Mouse (Mus musculus) CD4-positive naive resting alpha-beta T cell, adult 57 days (primary cell): Measurements from ENCODE around the gene Ctbp1. TPM values are rescaled to one million over a fixed set of nuclear protein-coding genes. Genes with fewer than 3 reads are reported as not detected.

ENCODE experiments used
- total RNA-seq: library from RNA; stranded (reverse); gene quantifications from one replicate; pipeline ENCODE4 v1.2.4, GENCODE M21; 2023

The Ctbp1 gene
- total RNA-seq = 232 TPM

DNA sequence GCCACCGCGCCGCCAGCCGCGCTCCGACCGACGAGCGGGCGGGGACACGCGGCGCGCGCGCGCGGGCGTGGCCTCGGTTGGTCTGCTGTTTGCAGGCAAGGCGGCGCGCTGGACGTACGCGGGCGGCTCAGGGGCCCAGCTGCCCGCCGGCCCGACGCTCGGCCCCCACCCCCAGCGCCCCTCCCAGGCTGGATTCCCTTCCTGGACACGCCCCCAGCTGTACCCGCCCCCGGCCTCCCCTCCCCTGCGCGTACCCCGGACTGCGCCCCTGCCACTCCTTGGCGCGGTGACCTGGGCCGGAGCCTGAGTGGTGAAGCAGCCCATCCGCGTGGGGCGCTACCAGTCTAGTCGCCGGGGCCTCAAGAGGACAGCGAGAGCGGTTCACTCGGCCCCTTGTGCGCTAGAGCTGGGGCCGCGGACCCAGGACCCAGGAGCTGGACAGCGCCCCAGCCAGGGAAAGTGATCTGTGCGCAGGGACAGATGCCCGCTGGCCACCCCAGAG is at the start of gene Ctbp1:
Gene Ctbp1 (minus strand): TSS at position 42 of the 502 bp plus-strand sequence.

DNA sequence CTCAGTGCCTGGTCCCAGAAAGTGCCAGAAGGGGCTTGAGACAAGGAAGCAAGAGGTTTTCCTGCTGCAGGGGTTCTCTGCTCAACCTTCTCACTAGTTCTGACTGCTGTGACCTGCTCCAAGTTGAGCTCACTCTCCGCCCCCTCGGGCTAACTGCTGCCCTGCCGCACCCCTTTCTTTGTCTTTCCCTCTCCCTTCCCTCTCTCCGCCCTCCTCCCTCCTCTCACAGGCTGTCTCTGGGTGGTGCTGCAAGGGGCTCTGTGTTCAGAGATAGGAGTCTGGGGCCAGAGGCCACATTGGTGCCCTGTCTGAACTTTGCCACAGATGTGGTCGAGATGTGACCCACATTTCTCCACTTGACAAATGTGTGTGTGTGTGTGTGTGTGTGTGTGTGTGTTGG is 56.7 kb downstream of the Ctbp1 start, which contains the start of gene Spon2:
Gene Spon2 (minus strand): TSS at position 375 of the 400 bp plus-strand sequence.

Other genes with a start within 250 kb of the Ctbp1 start
- not detected for gene Slc5a1, start 170.8 kb downstream of the Ctbp1 start, total RNA-seq
- gene Spon2, start 56.5 kb downstream of the Ctbp1 start, total RNA-seq = 0.53 TPM
- gene Maea, start 60.5 kb upstream of the Ctbp1 start, total RNA-seq = 68.7 TPM
- 21.1 TPM for gene Uvssa, start 103.6 kb upstream of the Ctbp1 start, total RNA-seq
- gene Nkx1-1, start 159.0 kb upstream of the Ctbp1 start, total RNA-seq = not detected